Mouse (Mus musculus) right cerebral cortex, adult 18-20 months (tissue): ENCODE measurements at regions not wholly inside any gene's neighbourhood (a gene's known extent, or its start where the extent isn't known, plus 50 kb on each side); places are given as distances from the start of the nearest gene placed in this dataset.
"Not testable (repeated sequence)": the region's sequence is repeated elsewhere in the genome, so short reads cannot be mapped to it uniquely, and the experiment has no call there.

Source experiments
- DNase-seq: peaks from one replicate; pipeline ENCODE4 v3.0.0; 2022; ENCODE audit warnings: mixed read lengths

DNA sequence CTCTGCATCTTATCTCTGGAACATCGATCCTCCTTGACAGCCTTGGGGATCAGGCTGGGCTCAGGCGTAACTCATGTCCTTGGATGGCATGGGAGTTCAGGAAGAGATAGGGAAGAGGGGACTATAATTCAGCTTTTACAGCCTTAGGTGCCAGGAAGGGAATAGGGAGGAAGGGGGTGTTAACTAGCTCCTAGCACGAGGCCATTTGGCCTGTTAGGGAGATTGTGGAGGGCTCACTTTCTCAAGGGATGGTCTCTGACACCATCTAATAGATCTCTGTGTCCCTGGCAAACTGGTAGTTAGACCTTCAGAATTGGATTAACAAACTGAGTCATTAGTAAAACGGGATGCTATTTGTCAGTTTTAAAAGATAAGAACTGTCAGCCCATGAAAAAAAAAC is 292.1 kb upstream of the Pkdcc start:
- DNase-seq, result not testable (repeated sequence)

DNA sequence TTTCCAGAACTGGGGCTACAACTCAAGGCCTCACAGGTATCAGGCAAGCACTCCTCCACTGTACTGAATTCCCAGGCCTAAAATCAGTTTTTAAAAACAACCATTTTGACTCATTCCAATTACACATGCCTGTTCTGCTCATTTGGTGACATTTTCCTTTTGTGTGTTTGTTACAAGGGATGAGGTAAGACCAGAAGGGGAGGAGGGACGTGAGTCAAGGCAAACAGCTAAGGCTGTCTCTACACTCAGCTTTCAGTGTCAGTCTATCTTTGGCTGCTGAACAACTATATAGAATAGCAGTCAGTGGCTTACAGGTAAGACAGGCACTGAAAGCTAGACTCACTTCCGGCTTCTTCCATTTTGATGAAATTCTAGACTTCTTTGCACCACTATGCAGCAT is 289.3 kb upstream of the Pkdcc start:
- no peak for DNase-seq

DNA sequence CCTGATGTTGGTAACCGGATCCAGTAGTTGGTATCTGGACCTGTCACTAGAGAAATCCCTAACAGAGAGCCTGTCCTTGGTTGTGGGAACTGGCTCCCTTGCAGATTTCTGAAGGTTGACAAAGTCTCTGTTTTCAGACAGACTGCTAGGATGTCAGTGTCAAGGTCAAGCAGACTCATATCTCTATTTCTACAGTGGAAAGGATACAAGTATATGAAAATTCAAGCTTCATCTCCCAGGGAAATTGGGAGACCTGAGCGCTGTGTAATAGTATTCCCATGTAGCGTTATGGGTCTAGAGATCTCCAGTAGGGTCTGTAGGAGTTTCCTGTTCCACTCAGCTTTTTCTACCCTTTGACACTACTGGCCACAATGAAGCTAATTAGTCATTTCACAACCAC is 287.4 kb upstream of the Pkdcc start:
- DNase-seq, result no peak

DNA sequence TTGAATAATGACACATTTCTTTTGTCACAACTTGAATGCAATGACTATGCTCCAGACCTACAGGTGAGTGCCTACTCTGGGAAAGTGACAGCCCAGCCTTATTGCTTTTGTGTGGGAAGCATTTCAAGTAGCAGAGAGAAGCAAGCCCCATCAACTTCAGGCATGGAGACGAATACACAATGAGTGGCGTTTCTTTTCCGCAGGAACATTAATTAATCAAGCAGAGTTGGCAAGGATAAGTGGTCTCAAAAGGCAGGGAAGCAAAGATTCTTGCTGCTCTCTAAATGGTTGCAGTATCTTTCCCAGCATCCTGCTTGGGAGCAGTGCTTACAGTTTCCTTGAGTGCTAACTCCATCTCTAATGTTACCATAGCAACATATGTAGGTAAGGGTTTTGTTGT is 285.6 kb upstream of the Pkdcc start:
- DNase-seq, result no peak

DNA sequence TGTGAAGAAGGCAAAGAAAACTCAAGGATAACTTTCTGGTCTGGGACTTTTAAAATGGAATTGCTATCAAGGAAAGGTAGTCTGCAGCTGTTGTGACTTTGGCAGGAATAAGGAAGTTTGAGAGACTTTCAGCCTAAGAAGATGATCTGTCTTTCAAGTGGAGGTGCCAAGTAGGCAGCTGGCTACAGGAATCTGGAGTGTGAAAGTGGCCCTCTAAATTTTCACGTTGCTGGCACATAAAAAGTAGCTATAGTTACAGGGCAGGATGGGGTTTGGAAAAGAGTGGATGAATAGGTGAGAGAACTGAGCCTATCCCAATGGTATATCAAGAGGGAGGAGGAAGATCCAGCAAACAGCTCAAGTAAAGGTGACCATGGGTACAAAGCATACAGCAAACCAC is 284.4 kb upstream of the Pkdcc start:
- DNase-seq, result peak; percentile 51

DNA sequence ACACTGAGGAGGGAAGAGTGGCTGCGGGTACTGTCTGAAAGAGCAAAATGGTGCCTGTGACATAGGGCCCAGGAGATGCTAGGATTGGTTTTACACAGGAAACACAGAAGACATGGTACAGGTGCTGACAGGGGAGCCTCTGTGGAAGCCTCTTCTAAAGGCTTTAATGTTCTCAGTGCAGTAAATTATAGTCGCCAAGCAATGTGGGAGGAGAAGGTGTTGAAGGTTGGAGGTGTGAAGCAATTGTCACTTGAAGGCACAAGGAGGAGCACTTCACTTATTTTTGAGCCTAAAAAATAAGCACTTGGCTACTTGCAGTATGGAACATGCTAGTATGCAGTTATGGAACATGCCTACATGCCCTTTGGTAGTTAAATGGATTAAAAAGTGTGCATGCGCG is 283.6 kb upstream of the Pkdcc start:
- DNase-seq, result peak; percentile 48

DNA sequence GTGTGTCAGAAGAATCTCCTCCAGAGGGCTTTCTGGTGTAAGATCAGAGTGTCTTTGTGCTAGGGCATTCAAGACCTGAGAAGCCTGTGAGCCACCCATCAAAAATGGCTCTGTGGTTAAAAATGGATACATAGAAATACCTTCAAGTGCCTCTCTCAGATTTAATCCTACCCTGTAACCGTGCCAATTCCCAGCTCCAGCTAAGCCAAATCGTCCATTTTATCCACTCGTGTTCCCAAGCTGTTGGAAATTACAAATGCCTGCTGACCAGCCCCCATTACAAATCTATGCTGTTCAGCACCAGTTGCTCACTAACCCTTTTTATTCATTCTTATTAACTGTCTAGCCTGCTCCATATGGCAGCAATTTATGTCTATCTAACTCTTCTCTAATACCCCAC is 278.3 kb upstream of the Pkdcc start:
- DNase-seq, result no peak

DNA sequence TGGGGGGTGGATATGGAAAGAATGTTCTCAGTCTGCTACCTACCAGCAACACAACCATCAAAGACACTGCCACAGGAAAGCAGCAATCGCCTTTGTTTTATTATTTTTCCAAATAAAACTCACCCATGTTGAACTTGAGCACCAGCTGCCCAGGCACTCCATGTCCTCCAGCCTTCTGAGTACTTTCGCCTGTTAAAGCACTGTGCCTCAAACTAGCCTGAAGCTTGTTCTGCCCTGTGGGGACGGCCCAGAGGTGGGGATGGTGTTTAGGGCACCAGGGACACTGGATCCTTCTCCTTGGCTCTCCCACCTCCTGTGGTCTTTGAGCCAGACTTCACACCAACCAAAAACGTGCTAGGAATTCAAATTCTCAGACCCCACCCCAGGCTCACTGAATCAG is 269.0 kb upstream of the Pkdcc start:
- no peak for DNase-seq

DNA sequence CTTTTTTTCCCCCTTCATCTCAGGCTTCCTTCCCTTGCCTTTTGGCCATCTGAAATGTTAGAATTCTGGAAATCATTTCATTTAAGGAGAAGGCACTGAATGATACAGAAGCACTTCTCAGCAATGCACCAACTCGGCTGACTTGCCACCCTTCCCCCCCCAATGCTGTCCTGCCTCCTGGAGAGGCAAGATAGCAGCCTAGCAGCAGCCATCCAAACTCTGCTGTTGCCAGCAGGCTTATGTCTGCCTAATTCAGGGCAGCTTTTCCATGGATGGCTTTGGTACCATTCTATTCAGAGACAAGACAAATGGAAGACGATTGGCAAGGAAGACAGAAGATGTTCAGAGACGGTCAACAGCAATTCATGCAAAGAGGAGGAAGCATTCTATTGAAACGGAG is 265.3 kb upstream of the Pkdcc start:
- no peak for DNase-seq

DNA sequence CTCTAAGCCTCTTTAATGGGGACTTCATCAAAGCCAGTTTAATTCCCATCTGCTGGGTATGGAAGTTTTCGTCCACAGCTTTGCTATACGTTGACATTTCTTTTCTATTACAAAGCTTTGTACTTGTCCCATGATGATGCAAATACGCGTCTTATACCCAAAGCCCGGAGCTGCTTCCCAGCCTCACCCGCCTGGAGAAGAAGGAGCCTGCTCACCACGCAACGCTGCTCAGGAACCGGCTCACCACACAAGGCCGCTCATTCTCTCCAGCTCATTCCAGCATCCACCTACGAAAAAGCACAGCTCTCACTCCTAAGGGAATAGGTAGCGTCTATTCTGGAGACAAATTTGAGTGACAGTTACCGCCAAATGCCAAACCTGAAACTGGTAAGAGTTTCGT is 264.8 kb upstream of the Pkdcc start:
- DNase-seq, result no peak

DNA sequence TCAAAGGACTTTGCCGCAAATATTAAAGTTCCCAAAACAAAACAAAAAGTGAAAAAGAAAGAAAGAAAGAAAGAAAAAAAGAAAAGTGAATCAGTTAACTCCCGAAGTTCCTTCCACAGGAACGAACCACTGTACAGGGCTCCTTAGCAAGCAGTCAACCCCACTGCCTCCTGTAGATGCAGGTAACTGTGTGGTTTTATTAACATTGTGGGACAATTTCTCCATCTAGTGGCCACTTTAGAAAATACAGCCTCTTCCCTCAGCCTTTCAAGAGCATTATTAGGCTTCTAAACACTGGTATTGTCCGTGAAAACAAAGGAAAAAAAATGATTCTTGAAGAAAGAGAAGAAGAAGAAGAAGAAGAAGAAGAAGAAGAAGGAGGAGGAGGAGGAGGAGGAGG is 257.7 kb upstream of the Pkdcc start:
- peak; percentile 43 for DNase-seq

DNA sequence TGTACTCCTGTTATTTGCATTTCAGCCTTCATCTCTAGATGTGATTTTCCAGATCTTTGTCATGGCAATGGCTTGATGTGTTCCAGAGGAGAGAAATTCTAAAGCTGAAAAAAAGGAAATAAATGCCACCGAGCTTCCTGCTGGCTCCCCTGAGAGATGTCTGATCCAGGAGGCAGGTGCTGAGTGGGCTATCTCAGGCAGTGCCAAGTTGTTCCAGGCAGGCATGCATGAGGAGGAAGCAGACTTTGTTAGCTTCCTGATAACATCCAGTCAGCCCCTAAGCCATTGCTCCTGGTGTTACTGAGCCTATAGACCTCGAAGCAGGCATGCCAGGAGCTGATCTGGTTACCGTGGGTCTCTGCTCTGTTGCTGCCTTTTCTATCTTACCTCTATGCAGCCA is 251.7 kb upstream of the Pkdcc start:
- DNase-seq, result peak; percentile 21

DNA sequence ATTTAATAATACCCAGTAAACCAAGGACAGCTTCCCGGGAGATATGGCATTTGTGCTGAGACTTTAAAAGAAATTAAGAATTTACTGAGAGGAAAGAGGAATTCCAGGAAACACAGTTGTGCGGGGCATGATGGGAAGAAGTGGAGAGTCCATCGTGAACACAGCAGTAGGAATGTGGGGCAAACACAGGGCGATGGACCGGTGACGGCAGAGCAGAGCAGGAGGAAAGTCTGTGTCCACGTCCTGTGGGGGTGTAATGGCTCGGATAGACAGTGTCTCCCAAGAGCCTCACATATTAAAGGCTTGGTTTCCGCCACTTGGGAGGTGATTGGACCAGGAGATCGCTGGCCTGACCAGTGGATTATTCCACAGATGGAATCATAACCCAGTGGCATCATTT is 215.4 kb upstream of the Pkdcc start:
- DNase-seq, result no peak

DNA sequence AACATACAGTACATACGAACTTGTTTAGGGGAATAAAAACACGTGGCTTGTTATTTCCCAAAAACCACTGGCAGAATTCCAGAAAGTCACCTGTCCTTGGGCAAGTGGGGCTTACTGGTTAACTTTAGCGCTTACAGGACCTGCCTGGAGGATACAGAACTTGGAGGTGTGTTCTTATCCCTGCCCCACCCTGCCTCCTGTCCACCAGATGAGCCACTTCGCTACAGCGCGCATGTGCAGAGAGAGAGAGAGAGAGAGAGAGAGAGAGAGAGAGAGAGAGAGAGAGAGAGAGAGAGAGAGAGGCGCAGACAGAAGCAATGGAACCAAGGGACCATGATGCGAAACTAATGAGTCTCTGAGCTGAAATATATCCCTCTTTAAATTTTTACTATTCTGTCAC is 214.7 kb upstream of the Pkdcc start:
- no peak for DNase-seq

DNA sequence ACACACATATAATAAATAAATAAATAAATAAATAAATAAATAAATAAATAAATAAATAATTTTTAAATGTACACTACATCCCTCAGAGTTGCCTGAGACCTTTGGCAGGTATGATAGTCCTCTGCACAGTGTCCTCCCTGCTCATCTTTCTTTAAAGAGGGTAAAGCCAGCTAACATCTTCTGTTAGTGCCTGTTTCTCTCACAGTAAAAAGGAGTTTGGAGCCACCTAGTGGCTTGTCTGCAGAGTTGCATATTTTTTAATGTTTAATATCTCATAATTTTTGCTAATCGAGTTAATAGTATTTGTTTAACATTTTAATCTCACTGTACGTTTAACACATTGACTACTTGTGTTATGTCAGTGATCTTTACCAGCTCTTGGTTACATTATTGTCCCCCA is 213.5 kb upstream of the Pkdcc start:
- DNase-seq, result no peak

DNA sequence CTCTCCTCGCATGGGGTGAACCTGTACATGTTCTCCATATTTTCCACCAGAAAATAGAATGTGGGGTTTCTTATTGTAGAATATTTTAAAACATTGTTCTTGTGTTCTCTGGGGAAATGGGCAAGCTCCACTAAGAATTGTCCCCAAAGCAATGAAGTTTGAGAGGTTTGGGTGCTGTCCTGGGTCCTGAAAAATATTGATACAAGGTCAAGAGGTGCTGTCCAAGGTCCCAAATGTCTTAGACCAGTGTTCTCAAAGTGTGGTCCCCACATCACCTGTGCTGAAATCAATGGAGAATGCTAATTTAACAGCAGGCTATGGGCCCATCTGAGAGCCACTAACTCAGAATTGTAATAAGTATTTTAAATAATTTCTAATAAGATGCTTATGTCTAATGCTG is 204.2 kb upstream of the Pkdcc start:
- no peak for DNase-seq

DNA sequence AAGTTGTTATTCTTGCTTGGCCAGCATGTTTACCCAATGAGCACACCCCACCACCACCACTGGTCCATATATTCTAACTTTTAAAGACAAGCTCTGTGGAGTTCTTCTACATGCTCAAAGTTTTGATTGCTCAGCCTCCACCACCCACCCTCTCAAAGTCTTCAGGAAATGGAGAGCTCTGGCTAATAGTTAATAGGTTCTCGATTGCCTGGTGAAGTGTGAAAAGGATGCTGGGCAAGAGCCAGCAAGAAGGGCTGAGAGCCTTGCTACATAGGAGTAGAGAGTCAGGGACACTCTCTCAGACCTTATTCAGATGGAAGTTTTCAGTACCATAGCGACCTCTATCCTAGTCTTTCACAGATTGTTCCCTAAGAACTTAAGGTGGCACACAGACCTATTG is 199.4 kb upstream of the Pkdcc start:
- DNase-seq, result no peak

DNA sequence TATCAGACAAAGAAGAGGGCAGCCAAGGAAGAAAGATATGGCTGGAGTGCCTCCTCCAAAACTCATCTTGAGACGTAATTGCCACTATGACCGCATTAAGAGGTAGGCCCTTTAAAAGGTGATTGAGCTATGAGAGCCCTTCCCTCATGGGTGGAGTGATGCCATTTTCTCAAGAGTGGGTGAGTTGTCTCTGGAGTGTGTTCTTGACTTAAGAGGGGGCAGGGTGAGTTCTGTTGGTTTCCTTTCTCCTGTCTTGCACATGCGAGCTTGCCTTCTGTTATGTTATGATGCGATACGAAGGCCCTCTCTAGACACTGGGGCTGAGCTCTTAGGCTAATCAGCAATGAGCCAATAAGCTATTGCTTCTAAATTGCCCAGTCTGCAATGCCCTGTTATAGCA is 198.2 kb upstream of the Pkdcc start:
- no peak for DNase-seq

DNA sequence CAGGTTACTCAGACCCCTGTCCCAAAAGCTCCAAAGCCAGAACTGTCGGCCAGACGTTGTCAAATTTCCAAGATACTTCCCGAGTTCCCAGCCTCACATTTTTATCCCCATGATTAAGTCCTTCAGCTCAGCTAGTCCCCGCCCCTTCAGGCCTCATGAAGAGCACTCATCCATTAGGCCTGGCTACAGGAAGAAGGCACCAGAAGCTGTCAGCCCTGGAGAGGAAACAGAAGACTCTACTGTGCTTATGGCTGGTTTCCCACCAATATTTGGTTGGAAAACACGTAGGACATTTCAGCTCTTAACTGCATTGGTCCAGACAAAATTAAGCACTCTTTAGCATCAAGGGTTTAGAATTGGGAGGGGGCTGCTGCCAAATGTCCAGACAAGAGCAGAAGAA is 195.8 kb upstream of the Pkdcc start:
- no peak for DNase-seq

DNA sequence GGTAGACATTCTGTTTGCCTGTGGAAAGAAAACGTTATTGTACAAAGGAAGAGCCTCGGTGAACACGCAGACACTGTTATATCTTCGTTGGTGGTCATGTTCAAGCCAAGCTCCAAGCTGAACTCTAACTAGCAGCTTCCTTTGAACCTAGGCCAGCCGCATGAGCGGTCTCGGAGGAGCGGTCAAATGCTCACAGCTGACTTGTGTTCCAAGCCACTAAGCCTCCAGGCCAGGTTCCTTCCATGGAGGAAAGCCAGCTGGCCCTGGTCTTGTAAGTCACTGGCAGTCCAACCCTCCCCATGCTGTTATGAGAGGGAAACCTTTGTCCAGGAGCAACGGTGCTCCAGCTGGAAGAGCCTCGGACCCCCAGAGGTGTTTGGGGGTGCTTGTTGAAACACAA is 194.5 kb upstream of the Pkdcc start:
- DNase-seq, result no peak

DNA sequence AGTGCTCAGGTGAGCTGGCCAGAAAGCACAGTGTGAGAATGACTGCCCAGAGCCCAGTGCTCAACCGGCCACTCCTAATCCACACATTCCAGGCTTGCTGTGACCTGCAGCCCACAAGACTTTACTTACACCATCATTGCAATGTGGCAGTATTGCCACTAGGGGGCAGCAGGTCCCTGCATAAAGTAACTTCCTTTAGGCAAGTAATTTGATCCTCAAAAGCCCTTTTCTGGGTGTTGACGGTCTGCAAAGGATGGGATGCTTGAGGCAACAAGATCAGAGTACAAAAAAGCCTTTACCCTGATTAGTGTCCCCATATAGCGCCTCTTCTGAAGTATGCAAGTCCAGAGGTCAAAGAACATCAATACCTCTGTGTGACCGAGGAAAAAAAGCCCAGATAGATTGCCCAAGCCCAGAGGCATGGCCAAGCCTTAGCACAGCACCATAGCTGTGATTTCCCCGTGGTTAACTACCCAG is 189.7 kb upstream of the Pkdcc start:
- peak; percentile 75 for DNase-seq

DNA sequence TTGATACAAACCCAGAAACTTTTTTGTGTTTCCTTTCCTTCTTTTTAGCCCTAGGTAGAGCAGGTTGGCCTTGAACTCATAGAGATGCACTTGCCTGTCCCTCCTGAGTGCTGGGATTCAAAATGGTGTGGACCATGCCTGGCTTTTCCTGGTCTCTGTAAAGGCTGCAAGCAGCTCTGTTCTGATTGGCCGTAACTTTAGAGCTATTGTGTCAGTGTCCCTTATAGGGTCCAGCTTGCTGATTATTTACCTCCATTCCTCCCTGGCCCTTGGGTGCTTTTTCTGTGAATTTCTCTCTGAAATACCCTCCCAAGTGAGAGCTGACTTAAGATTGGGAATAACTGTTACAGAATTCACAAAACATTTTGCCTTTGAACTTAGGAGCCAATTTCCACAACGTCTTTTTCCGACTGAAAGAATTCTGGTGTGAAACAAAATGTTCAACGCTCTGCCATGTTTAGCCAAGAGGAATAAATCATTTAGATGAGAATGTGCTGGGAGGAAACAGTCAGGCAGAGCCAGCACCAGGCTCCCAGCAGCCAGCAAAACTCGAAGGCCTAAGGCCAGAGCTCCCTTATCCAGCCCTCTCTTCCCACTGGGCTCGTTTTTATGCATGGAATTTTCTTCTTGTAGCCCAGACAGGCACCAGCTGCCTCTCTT is 180.0 kb upstream of the Pkdcc start:
- no peak for DNase-seq

DNA sequence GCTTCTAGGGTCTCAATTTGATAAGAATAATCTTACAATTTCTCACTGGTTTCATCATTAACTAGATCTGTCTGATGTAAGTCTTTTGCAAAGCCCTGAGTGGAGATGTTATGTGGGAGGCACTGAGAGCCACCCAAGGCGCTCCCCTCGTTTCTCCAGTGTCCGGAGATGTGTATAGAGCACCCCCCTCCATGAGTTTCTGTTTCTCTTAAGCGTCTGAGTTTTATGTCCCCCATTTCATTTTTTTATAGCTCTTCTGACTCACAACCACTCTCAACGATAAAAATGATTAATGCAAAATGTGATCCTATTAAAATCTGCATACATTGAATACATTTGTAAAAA is 179.5 kb upstream of the Pkdcc start:
- DNase-seq, result no peak

DNA sequence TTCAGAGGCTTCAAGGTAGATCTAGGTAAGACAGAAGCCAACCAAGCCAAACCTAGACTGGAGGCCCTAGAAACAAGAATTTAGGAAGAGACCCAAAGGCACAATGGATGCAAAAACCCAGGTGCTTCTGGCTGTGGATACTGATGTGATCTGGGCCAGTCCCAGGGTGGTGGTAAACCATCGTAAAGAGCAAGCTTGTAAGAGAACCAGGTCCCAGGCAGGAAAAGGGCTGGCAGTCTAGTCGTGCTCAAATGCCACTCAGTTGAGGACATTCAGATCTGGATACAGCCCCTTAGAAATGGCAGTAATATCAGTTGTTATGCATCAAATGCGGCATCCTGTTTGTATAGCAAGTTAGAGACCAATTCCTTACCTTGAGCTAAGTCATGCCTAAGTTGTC is 175.5 kb upstream of the Pkdcc start:
- DNase-seq, result no peak

DNA sequence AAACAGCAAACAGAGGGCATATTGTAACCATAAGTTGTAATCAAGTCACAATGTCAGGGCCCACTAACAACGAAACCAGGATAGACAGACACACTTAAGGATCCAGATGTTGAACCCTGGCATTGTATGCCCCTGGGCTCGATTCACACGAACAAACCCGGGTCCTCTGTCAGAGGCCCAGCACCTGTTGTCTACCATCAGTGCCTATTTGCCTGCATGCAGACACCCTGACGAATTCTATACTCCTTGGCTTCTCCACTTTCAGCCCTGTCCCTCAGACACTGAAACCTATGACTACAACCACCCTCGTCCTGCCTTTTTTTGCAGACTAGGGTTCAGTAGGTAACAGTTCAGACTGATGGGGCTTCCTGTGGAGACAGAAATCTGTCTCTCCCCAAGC is 170.6 kb upstream of the Pkdcc start:
- DNase-seq, result no peak
